Mouse (Mus musculus) heart, postnatal 0 days (tissue): Measurements from ENCODE around the gene Rora.

ENCODE experiments used
- CTCF ChIP-seq: IDR thresholded peaks from 2 replicates; pipeline ENCODE4 v1.5.1; 2016; ENCODE audit warnings: antibody characterized with exemption, control low read depth, low read depth
- EP300 ChIP-seq: IDR thresholded peaks from 2 replicates; pipeline ENCODE4 v1.6.1; 2016; ENCODE audit warnings: antibody characterized with exemption, low read depth

GRCm38 (mm10) chr9:69314451-69315210, 661.0 kb downstream of the Rora start:
- TF ChIP-seq CTCF: no peak
- TF ChIP-seq EP300: no peak
